Mouse (Mus musculus): ENCODE results near the gene Atg7. TPM values are rescaled to one million over a fixed set of nuclear protein-coding genes. Genes with fewer than 3 reads are reported as not detected.

Gene Atg7
- total RNA-seq, 2 experiments from 2014 or later, result 25.4 to 28.7 TPM

GRCm38 (mm10) chr6:114683741-114684140 is 40.8 kb downstream of the Atg7 start:
- no peak for DNase-seq (ENCODE audit: low spot score in 2 of 2)

- no peak for DNase-seq (ENCODE audit: low spot score in 2 of 2)
These were observed 41.5 kb downstream of the Atg7 start for GRCm38 (mm10) chr6:114684407-114684806.

- DNase-seq (ENCODE audit: low spot score in 2 of 2), result no peak
These were observed 42.5 kb downstream of the Atg7 start for GRCm38 (mm10) chr6:114685412-114685811.

- no peak for DNase-seq (ENCODE audit: low spot score in 2 of 2)
These were observed 44.1 kb downstream of the Atg7 start for GRCm38 (mm10) chr6:114687035-114687434.

GRCm38 (mm10) chr6:114690661-114691060 is 47.8 kb downstream of the Atg7 start:
- no peak for DNase-seq (ENCODE audit: low spot score in 2 of 2)

GRCm38 (mm10) chr6:114691530-114691929 is 48.6 kb downstream of the Atg7 start:
- DNase-seq (ENCODE audit: low spot score in 2 of 2), result no peak

GRCm38 (mm10) chr6:114692691-114693090 is 49.8 kb downstream of the Atg7 start:
- DNase-seq (ENCODE audit: low spot score in 2 of 2), result no peak

- peak; percentile 29 to 52 for DNase-seq (ENCODE audit: low spot score in 2 of 2)
These were observed 55.0 kb downstream of the Atg7 start for GRCm38 (mm10) chr6:114697646-114698490.

- no peak for DNase-seq (ENCODE audit: low spot score in 2 of 2)
These were observed 55.7 kb downstream of the Atg7 start for GRCm38 (mm10) chr6:114698578-114698977.

- DNase-seq (ENCODE audit: low spot score in 2 of 2), result no peak
These were observed 57.8 kb downstream of the Atg7 start for GRCm38 (mm10) chr6:114700704-114701103.

- no peak for DNase-seq (ENCODE audit: low spot score in 2 of 2)
These were observed 64.1 kb downstream of the Atg7 start for GRCm38 (mm10) chr6:114707032-114707431.

- DNase-seq (ENCODE audit: low spot score in 2 of 2), result no peak
These were observed 69.5 kb downstream of the Atg7 start for GRCm38 (mm10) chr6:114712242-114713050.

- no peak for DNase-seq (ENCODE audit: low spot score in 2 of 2)
These were observed 70.6 kb downstream of the Atg7 start for GRCm38 (mm10) chr6:114713538-114713937.

- no peak for DNase-seq (ENCODE audit: low spot score in 2 of 2)
These were observed 71.8 kb downstream of the Atg7 start for GRCm38 (mm10) chr6:114714654-114715053.

GRCm38 (mm10) chr6:114715289-114716030 is 72.6 kb downstream of the Atg7 start:
- no peak for DNase-seq (ENCODE audit: low spot score in 2 of 2)

- no peak for DNase-seq (ENCODE audit: low spot score in 2 of 2)
These were observed 76.2 kb downstream of the Atg7 start for GRCm38 (mm10) chr6:114719100-114719499.

- DNase-seq (ENCODE audit: low spot score in 2 of 2), result no peak
These were observed 76.8 kb downstream of the Atg7 start for GRCm38 (mm10) chr6:114719665-114720064.

- no peak for DNase-seq (ENCODE audit: low spot score in 2 of 2)
These were observed 79.1 kb downstream of the Atg7 start for GRCm38 (mm10) chr6:114722046-114722445.

GRCm38 (mm10) chr6:114723925-114724324 is 81.0 kb downstream of the Atg7 start:
- no peak for DNase-seq (ENCODE audit: low spot score in 2 of 2)

GRCm38 (mm10) chr6:114724351-114724750 is 81.5 kb downstream of the Atg7 start:
- no peak for DNase-seq (ENCODE audit: low spot score in 2 of 2)

GRCm38 (mm10) chr6:114725147-114725575 is 82.3 kb downstream of the Atg7 start:
- DNase-seq (ENCODE audit: low spot score in 2 of 2), result no peak

All from adrenal gland, postnatal 4 days (tissue).